Mouse (Mus musculus) heart, postnatal 0 days (tissue): ENCODE data around the gene Gm20696.

ENCODE experiments used
- CTCF ChIP-seq: IDR thresholded peaks from 2 replicates; pipeline ENCODE4 v1.5.1; 2016; ENCODE audit warnings: antibody characterized with exemption, control low read depth, low read depth
- EP300 ChIP-seq: IDR thresholded peaks from 2 replicates; pipeline ENCODE4 v1.6.1; 2016; ENCODE audit warnings: antibody characterized with exemption, low read depth

DNA sequence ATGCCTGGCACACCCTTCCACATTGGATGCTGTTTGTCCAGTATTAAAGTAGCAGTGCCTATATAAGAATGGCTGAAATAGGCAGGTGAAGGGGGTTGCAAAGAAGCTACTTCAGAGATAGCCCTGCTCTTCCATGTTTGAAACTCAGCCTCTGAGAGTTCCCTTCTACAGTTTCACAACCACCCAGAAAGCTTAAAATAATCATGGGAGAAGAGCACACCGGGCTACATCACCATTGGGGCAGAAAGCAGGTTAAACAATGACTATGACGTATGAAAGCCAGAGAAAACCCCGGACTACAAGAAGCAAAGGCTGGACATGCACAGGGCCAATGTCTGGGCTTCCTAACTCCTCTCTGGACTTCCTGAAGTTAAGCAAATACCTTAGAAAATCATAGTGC lies 394.4 kb downstream of the Gm20696 start:
- TF ChIP-seq CTCF (no peak), EP300 (no peak)
